Mouse (Mus musculus): ENCODE results near the gene Plxnd1.

DNA sequence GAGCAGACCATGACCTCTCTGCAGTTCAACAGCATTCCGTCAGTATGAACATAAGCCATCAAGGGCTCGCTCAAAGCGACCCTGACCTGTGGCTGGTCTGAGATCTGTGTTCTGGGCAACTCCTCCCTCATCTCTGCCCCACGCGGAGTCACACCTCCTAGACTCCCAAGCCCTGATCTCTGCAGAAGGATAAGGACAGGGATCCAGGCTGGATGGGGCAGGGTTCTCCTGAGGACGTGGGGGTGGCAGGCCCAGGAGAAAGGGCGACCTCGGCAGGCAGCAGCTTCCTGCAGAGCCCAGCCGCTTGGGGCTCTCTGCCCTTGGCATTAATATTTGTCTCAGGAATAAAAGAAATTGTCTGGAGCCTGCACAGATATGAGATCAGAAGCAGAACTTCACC, 9.2 kb downstream of the Plxnd1 start:
- TF ChIP-seq POLR2A (IDR thresholded peaks at IDR 0.05; ENCODE audit: control insufficient read depth, low read depth, low read length) (no peak), CTCF (IDR thresholded peaks at IDR 0.05; ENCODE audit: control insufficient read depth, insufficient read depth, insufficient replicate concordance, low read depth, low read length) (no peak)

Data from testis, adult 2 months (tissue).